Mouse (Mus musculus) mouse trophoblast stem cell (cell line): ENCODE data around the gene Wee1.
"Not testable (repeated sequence)": the region's sequence is repeated elsewhere in the genome, so short reads cannot be mapped to it uniquely, and the experiment has no call there.

ENCODE experiments used
- in situ Hi-C, 2 experiments: fragments of 300-500 bp; cut with MseI, MboI; formaldehyde crosslinking; loops; 2 replicates in 1 of 2; 3 replicates in 1 of 2; pipeline ENCODE4 v1.15.1; 2025

Wee1 gene

GRCm38 (mm10) chr7:110122565-110123422, 948 bp downstream of the Wee1 start:
- in situ Hi-C loops: no loop called here

DNA sequence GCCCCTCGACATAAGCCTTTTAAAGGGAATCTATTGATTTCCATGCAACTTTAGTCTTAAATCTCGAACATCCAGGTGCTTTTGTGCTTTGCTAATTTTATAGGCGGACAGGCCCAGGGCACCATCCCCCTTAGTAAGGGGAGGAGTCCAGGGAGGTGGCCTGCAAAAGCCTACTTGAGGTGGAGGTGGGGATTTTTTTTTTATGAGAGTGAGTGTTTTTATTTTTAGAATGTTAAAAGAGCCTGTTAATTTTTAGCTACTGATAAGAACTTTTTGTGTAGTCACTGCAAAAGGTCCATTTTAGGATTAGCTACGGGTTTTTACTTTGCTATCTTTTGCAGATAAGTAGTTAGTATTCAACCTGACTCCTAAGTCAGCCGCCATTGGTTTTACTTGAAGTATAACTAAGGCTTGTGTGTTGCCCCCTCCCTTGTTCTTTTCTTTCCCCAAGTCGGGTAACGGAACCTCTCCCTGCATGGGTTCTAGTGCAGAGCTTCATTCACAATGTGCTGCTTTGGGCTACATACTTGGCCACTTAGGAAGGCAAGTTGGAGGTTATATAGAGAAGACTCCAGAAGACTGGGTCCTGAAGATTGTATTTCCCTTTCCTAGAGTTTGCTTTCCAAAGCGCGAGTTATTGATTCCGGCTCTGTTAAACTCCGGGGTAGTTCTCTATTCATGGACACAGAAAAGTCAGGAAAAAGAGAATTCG, 2.2 kb downstream of the Wee1 start:
- in situ Hi-C loops: no loop called here

- in situ Hi-C loops: no loop called here
These were observed 6.7 kb downstream of the Wee1 start for GRCm38 (mm10) chr7:110128566-110128965.

DNA sequence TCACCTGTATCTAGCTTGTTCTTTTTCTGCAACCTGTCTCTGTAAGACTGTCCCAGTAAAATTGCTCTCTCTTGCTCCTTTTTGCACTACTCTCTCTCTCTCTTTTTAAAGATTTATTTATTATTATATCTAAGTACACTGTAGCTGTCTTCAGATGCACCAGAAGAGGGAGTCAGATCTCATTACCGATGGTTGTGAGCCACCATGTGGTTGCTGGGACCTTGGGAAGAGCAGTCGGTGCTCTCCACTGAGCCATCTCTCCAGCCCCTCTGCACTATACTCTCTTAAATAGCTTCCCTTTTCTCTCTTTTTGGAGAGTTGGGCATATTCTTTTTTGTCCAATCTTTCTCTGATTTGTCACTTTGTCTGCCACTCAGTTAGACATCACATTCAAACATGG, 10.4 kb downstream of the Wee1 start:
- in situ Hi-C loops: not testable (repeated sequence)

DNA sequence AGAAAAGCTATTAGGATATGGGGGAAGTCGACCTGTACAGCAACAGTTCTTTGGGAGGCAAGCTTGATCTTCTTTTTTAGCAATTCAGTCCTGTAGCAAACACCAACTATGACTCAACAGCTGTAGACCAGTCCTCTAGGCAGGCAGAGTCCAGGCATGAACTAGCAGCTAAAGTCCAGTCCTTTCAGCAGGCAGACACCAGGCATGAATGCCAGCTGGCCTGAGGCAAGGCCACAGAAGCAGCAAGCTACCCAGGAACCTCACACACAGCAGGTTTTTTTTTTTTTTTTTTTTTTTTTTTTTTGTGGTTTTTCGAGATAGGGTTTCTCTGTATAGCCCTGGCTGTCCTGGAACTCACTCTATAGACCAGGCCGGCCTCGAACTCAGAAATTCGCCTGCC, 12.1 kb downstream of the Wee1 start:
- in situ Hi-C loops: no loop called here

- in situ Hi-C loops: no loop called here
These were observed 16.7 kb downstream of the Wee1 start for GRCm38 (mm10) chr7:110138538-110138937.

GRCm38 (mm10) chr7:110143863-110144262, 22.0 kb downstream of the Wee1 start:
- in situ Hi-C loops: no loop called here

DNA sequence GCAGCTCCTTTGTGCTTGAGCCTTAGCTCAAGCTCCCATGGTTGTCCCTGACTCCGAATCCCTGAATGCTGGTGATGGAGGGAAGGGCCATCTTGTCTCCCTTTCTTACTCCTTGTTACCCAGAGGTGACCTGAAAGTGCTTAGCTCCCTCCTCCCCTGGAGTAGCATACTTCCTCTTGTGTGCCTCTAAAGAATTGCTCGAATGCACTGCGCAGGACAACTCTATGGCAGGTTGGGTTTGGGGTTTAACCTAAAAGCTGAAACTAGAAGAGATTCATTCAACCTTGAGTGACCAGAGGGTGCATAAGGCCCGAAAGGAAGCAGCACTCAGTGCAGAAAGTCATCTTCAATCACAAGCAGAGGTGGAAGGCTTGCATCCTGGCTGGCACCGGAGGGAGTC, 31.0 kb downstream of the Wee1 start:
- in situ Hi-C loops: no loop called here

DNA sequence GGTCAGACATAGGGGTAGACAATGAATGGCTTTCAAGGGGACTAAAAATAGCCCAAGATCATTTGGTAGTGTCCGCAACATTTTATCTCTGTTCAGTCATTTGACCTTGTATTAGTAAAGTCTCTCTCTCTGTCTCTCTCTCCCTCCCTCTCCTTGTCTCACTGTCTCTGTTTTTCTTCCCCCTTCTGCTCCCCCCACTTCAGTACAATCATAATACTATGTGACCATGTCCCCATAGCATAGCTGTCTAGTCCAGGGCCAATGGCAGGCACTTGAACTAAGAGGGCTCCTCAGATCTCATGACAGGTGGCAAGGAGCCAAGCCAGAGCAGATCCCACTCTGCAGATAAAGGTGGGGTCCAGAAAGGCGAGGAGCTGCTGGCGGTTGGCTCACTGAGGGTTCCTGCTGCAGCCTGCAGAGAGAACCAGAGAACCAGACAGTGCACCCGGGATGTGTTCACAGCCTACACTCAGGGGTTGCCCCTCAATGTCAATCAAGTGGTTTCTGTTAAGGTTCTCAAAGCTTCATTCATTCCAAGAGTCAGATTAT, 34.9 kb downstream of the Wee1 start:
- in situ Hi-C loops: no loop called here

DNA sequence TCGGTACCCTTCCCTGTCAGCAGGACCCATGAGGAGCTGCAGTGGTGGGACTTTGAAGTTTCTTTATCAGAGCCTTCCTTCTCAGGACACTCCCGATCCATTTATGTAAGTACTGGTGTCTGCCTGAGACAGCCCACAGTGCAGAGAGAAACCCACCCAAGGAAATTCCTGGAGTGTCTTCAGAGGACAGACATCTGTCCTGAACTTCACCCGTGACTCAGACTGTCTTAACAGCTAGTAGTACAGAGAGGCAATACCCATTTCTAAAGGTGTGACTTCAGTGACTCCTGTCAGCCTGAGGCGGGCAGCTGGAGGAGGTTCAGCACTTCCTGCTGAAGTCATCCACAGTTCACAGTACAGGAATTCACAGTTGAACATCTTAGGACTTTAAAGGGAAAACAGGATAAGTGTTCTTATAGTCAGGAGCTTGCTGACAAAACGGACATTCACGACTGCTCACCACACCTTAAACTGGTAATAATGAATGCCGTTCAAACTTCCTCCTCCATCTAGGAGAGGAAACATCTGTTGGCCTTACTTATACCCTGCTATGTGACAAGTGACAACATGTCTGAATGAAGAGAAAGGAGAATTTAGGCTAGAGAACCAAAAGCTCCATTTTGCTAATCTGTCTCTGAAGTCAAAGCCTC, 35.5 kb downstream of the Wee1 start:
- in situ Hi-C loops: no loop called here

- in situ Hi-C loops: no loop called here
These were observed 36.2 kb downstream of the Wee1 start for GRCm38 (mm10) chr7:110158073-110158472.

- in situ Hi-C loops: not testable (repeated sequence)
These were observed 38.3 kb downstream of the Wee1 start for GRCm38 (mm10) chr7:110160109-110160508.

DNA sequence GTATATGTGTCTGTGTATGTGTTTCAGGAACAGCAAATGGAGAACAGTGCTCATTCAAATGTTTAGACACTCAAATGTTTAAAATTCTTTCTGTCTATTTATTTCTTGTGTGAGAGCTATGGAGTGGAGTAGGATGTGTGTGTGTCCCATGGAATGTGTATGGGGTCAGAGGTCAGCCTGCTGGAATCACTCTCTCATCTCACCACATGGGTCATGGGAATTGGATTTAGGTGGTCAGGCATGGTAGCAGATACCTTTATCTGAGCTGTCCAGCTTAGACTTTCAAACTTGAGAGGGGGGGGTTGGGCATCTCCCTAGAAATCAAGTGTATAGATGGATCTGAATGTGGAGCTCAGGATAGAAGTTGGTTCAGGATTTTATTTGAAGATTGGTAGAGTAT, 38.8 kb downstream of the Wee1 start:
- in situ Hi-C loops: no loop called here

DNA sequence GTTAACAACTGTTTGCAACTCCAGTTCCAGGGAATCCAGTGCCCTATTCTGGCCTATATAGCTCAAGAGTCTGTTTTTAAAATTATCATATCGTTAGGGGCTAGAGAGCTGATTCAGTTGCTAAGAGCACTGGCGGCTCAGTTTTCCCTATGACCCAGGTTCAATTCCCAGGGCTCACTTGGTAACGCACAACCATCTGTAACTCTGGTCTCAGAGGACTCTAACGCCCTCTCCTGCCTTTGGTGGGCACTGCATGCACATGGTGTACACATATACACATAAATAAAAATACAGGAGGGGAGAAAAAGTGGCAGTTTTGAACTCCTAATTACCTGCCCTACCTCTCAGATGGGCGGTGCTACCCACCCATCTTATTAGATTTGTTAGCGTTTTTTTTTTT, 41.2 kb downstream of the Wee1 start:
- in situ Hi-C loops: no loop called here

- in situ Hi-C loops: no loop called here
These were observed 42.3 kb downstream of the Wee1 start for GRCm38 (mm10) chr7:110164103-110164681.

GRCm38 (mm10) chr7:110164712-110165122, 42.9 kb downstream of the Wee1 start:
- in situ Hi-C loops: loop anchor here (5.0 kb wide), 1 partner anchor 103 kb away; no protein-coding TSS in a partner anchor

DNA sequence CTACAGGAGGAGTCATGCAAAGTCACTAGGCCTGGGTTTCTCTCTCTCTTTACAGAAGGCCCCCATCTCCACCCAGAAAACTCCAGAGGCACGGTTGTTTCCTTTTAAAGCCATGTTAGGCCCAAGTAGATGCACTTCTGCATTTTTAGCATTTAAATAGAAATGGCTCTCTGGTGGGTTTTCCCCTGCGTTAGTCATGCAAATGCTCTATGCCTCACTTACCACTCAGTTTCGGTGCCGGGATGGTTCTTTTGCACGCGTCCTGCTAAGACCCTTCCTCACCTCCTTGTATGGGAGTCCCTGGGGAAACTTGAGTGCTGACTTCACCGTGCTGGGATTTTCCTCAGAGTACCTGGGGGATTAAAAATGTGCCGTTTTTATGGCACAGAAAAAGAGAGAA, 44.4 kb downstream of the Wee1 start:
- in situ Hi-C loops: loop anchor here (5.0 kb wide), 1 partner anchor 101 kb away; no protein-coding TSS in a partner anchor

- in situ Hi-C loops: no loop called here
These were observed 57.4 kb downstream of the Wee1 start for GRCm38 (mm10) chr7:110179208-110179607.

GRCm38 (mm10) chr7:110180613-110181012, 58.8 kb downstream of the Wee1 start:
- in situ Hi-C loops: no loop called here

DNA sequence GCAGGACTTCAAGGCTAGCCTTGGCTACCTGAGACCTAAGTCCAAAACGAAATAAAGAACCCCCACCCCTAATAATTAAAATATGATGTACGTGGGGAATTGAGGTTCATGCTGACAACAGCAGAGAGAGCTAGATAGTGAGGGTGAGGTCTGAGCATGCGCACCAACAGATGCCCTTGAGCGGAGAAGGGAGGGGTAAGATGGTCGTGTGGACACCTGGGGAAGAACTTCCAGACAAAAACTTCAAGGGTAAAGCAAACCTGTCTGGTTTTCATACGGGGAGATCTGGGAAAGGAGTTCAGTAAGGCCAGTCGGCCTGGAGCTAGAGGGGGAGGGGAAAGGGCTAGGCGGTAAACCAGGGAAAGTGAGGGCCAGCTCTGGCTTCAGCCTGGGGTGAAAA, 59.6 kb downstream of the Wee1 start:
- in situ Hi-C loops: no loop called here

DNA sequence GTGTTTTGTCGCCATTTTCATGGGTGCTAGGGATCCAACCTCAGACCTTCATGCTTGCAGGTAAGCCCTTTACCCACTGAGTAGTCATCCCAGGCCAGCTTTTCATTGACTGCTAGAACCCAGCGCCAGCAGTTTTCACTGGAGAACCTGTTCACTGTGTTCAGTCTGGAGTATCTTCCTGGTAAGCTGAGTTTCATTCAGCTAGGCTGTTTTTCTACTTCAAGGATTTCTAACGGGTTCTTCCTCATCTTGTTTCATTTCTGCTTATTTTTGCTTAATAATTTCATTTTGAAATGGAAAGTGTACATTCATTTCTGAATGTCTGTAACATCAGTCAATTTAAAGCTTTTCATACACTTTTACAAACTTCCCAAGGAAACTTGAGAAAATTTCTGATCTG, 62.8 kb downstream of the Wee1 start:
- in situ Hi-C loops: no loop called here

DNA sequence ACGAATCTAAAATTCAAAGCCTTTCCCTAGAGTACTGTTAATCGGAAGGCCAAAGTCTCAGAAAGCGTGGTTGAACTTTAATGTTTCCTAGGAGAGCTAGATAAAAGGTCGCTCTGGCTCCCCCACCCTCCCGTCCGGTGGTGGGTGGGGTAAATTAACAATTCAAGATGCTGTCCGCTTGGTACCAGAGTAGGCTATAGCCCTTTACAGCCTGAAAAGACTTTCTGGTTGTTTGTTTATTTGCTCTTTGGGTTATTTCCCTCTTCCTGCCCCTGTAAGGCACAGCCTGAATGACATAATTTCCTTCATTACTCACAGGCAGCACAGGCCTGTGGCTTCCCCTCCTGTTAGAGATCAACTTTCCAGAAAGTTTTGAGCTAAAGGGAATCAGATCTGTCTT, 68.1 kb downstream of the Wee1 start:
- in situ Hi-C loops: no loop called here
